Comparison of ENCODE assay signal across 23 mouse cellular contexts in genomic region chr5:74624385-74624784, GRCm38 (mm10).
A peak's percentile ranks its signal among the peaks of the same experiment; 100 is the strongest.
DNase-seq lines count a peak whose midpoint lies in the region; ATAC-seq and TF ChIP-seq lines count a peak whose summit lies in the region.
"Had no signal": no experiment of that assay in that cellular context is flagged by ENCODE, and none has a peak within 500 bp of the region (broad histone marks: within the 10 kb centered on the region; RNA-seq: fewer than 3 reads in every experiment).

No protein-coding gene starts in this region.

- no peak overlapping the region for H3K9ac ChIP-seq in kidney, postnatal 0 days (ENCODE audit: low read depth, low read length)
- no peak overlapping the region for H3K9ac ChIP-seq in kidney, embryonic 14.5 days (ENCODE audit: low read depth, low read length)
- no peak overlapping the region for H3K9ac ChIP-seq in intestine, embryonic 16.5 days (ENCODE audit: low read depth, low read length)
- H3K9ac ChIP-seq: embryonic facial prominence, embryonic 12.5 days; embryonic facial prominence, embryonic 15.5 days; forebrain, postnatal 0 days; heart, embryonic 13.5 days; hindbrain, embryonic 13.5 days had no signal

- H3K27ac ChIP-seq in kidney, postnatal 0 days, result no peak overlapping the region
- no peak overlapping the region for H3K27ac ChIP-seq in kidney, embryonic 14.5 days (ENCODE audit: low read depth, low read length)
- H3K27ac ChIP-seq in intestine, embryonic 16.5 days (ENCODE audit: low read length), result no peak overlapping the region
- peak overlapping the region; percentile 38; the same call in 1 of the 2 replicates for H3K27ac ChIP-seq in limb, embryonic 10.5 days
- H3K27ac ChIP-seq: embryonic facial prominence, embryonic 12.5 days; embryonic facial prominence, embryonic 15.5 days; heart, adult 2 months; heart, embryonic 10.5 days; heart, embryonic 13.5 days; hindbrain, embryonic 13.5 days had no signal

- intact Hi-C loops in heart, postnatal 36 days (cut with DNase I), result loop anchor here (5.0 kb wide), 2 partner anchors 312 to 528 kb away; partner anchors contain the start of gene Pdgfra

- DNase-seq in kidney, postnatal 0 days (ENCODE audit: low spot score), result no peak
- no peak for DNase-seq in limb, embryonic 10.5 days (ENCODE audit: low spot score)
- no peak for DNase-seq in gastrocnemius, postnatal 4 days (ENCODE audit: low spot score in 2 of 2)
- DNase-seq in heart, postnatal 36 days, result no peak
- DNase-seq: adrenal gland, adult 2 months; cerebellum, adult 11 months; cerebellum, adult 2 months; cerebellum, adult 9-11 months; cerebellum, postnatal 25 days; gastrocnemius, postnatal 25 days; heart, adult 2 months; heart, postnatal 14 days had no signal

- TF ChIP-seq CTCF in kidney, postnatal 0 days (IDR thresholded peaks at IDR 0.05; ENCODE audit: low read depth), result no peak

- no peaks in the 10 kb centered on the region for H3K27me3 ChIP-seq in kidney, postnatal 0 days (ENCODE audit: insufficient read depth, low read length)
- H3K27me3 ChIP-seq in kidney, embryonic 14.5 days (ENCODE audit: control insufficient read depth, insufficient read depth, low read length), result no peaks in the 10 kb centered on the region
- H3K27me3 ChIP-seq in intestine, embryonic 16.5 days (replicated peaks; ENCODE audit: control insufficient read depth, insufficient read depth, low read length), result no peaks in the 10 kb centered on the region
- H3K27me3 ChIP-seq in limb, embryonic 10.5 days (ENCODE audit: low read depth, poor library complexity, severe bottlenecking), result no peaks in the 10 kb centered on the region
- H3K27me3 ChIP-seq: embryonic facial prominence, embryonic 12.5 days; embryonic facial prominence, embryonic 15.5 days; heart, embryonic 13.5 days; hindbrain, embryonic 13.5 days had no signal

- H3K4me1 ChIP-seq in kidney, postnatal 0 days (replicated peaks; ENCODE audit: insufficient read depth, low read length), result no peaks in the 10 kb centered on the region
- no peaks in the 10 kb centered on the region for H3K4me1 ChIP-seq in kidney, embryonic 14.5 days (ENCODE audit: control insufficient read depth, insufficient read depth, low read length)
- no peaks in the 10 kb centered on the region for H3K4me1 ChIP-seq in intestine, embryonic 16.5 days (ENCODE audit: control insufficient read depth, insufficient read depth, low read length)
- peaks cover 54% of the 10 kb centered on the region for H3K4me1 ChIP-seq in limb, embryonic 10.5 days

- no peak overlapping the region for H3K4me3 ChIP-seq in kidney, postnatal 0 days (replicated peaks; ENCODE audit: low read depth, low read length)
- H3K4me3 ChIP-seq in kidney, embryonic 14.5 days (ENCODE audit: low read length), result no peak overlapping the region
- H3K4me3 ChIP-seq in intestine, embryonic 16.5 days (ENCODE audit: low read length), result no peak overlapping the region
- H3K4me3 ChIP-seq in limb, embryonic 10.5 days, result no peak overlapping the region
- H3K4me3 ChIP-seq: embryonic facial prominence, embryonic 12.5 days; embryonic facial prominence, embryonic 15.5 days; heart, adult 2 months; heart, embryonic 10.5 days; heart, embryonic 13.5 days; hindbrain, embryonic 13.5 days had no signal

- WGBS in kidney, postnatal 0 days, result 36% methylated on average over 5 of the region's 5 CpGs
- WGBS in kidney, embryonic 14.5 days, result 43% methylated on average over 5 of the region's 5 CpGs
- WGBS in intestine, embryonic 16.5 days, result 52% methylated on average over 5 of the region's 5 CpGs
- WGBS in limb, embryonic 10.5 days, result 51% methylated on average over 5 of the region's 5 CpGs

- H3K4me2 ChIP-seq in kidney, postnatal 0 days (ENCODE audit: low read length), result no peak overlapping the region
- H3K4me2 ChIP-seq in kidney, embryonic 14.5 days (replicated peaks; ENCODE audit: low read depth, low read length), result no peak overlapping the region
- no peak overlapping the region for H3K4me2 ChIP-seq in intestine, embryonic 16.5 days (ENCODE audit: low read depth, low read length)
- H3K4me2 ChIP-seq: embryonic facial prominence, embryonic 12.5 days; embryonic facial prominence, embryonic 15.5 days; heart, embryonic 13.5 days; hindbrain, embryonic 13.5 days had no signal

- ATAC-seq in kidney, postnatal 0 days (replicated peaks; ENCODE audit: low FRiP score, low read depth), result 0 out of 2 replicates have a peak, but pooled peaks have one; percentile 33
- ATAC-seq in kidney, embryonic 14.5 days (ENCODE audit: low FRiP score, low TSS enrichment), result no peak
- peak; percentile 88 for ATAC-seq in intestine, embryonic 16.5 days
- ATAC-seq: CD4-positive, CD25-positive, alpha-beta regulatory T cell, adult 4 months; forebrain, embryonic 14.5 days; forebrain, postnatal 0 days; hindbrain, embryonic 16.5 days had no signal

- no peaks in the 10 kb centered on the region for H3K9me3 ChIP-seq in kidney, postnatal 0 days (replicated peaks; ENCODE audit: low read length)
- no peaks in the 10 kb centered on the region for H3K9me3 ChIP-seq in kidney, embryonic 14.5 days (ENCODE audit: control insufficient read depth, low read length)
- no peaks in the 10 kb centered on the region for H3K9me3 ChIP-seq in intestine, embryonic 16.5 days (ENCODE audit: control insufficient read depth, low read length)
- H3K9me3 ChIP-seq in limb, embryonic 10.5 days (replicated peaks), result no peaks in the 10 kb centered on the region
- H3K9me3 ChIP-seq: embryonic facial prominence, embryonic 12.5 days; embryonic facial prominence, embryonic 15.5 days; heart, embryonic 10.5 days; heart, embryonic 13.5 days; hindbrain, embryonic 13.5 days had no signal

- H3K36me3 ChIP-seq in kidney, postnatal 0 days (ENCODE audit: insufficient read depth, low read length), result no peaks in the 10 kb centered on the region
- no peaks in the 10 kb centered on the region for H3K36me3 ChIP-seq in kidney, embryonic 14.5 days (ENCODE audit: control insufficient read depth, insufficient read depth, low read length)
- no peaks in the 10 kb centered on the region for H3K36me3 ChIP-seq in intestine, embryonic 16.5 days (ENCODE audit: control insufficient read depth, insufficient read depth, low read length)
- H3K36me3 ChIP-seq in limb, embryonic 10.5 days, result no peaks in the 10 kb centered on the region
- H3K36me3 ChIP-seq: embryonic facial prominence, embryonic 12.5 days; embryonic facial prominence, embryonic 15.5 days; heart, embryonic 10.5 days; heart, embryonic 13.5 days; hindbrain, embryonic 13.5 days had no signal
